Mouse (Mus musculus) heart, embryonic 10.5 days (tissue): Measurements from ENCODE around the gene Nsun4. TPM values are rescaled to one million over a fixed set of nuclear protein-coding genes. Genes with fewer than 3 reads are reported as not detected.

Experiments used
- DNase-seq: peaks from one replicate; pipeline ENCODE4 v3.0.0-alpha.2; 2017; ENCODE audit warnings: low spot score
- H3K27ac ChIP-seq: fragments of 300-500 bp; sonication (generic); 2 replicates; pipeline ENCODE4 v1.5.1; 2016; ENCODE audit warnings: mild to moderate bottlenecking
- H3K27me3 ChIP-seq: fragments of 300-500 bp; sonication (generic); 2 replicates; pipeline ENCODE4 v1.6.1; 2016; ENCODE audit warnings: mild to moderate bottlenecking; ENCODE audit not compliant: poor library complexity, insufficient read depth, severe bottlenecking
- H3K36me3 ChIP-seq: fragments of 300-500 bp; sonication (generic); 2 replicates; pipeline ENCODE4 v1.6.1; 2016; ENCODE audit warnings: mild to moderate bottlenecking, moderate library complexity
- H3K4me1 ChIP-seq: fragments of 300-500 bp; sonication (generic); 2 replicates; pipeline ENCODE4 v1.6.1; 2016; ENCODE audit warnings: mild to moderate bottlenecking
- H3K4me3 ChIP-seq: fragments of 300-500 bp; sonication (generic); 2 replicates; pipeline ENCODE4 v1.5.1; 2016; ENCODE audit warnings: mild to moderate bottlenecking, moderate library complexity
- H3K9me3 ChIP-seq: fragments of 300-500 bp; sonication (generic); 2 replicates; pipeline ENCODE4 v1.6.1; 2016; ENCODE audit warnings: mild to moderate bottlenecking, moderate library complexity
- WGBS: fragments of 180-500 bp; shearing (Covaris S2); methylation state at CpG from one replicate; pipeline ENCODE4 v1.1.7; 2016; 5-methylcytosine and 5-hydroxymethylcytosine counted together
- polyA plus RNA-seq: library from polyadenylated mRNA; unstranded; fragments of >200 nt; fragmentation: Nextera tagmentation; extraction: Ambion mirVana; gene quantifications from 2 replicates; pipeline ENCODE4 v1.2.1, GENCODE M21; 2016

The Nsun4 gene
- polyA plus RNA-seq, 1 experiment from 2014 or later, result 20.4 TPM

DNA sequence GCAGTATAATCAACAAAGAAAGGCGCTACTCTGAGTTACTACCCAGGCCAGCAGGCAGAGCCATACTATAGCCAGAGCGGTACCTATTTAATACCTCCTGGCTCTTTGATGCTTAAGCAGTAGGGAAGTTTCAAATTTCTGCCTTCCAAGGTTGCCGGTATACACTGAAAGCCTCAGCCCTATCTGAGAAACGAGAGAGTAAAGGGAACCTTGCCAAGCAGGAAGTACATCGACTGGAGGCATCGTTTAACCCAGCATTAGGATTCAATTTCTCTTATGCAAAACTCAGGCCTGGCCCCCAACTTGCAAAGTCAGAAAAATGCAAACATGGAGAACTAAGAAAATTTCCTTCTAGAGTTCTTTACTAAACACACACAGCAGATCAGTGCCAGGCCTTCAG is 16.4 kb upstream of the Nsun4 start:
- no peaks in the 10 kb centered on the region for H3K27me3 ChIP-seq
- no peak for DNase-seq
- H3K4me1 ChIP-seq, result peaks cover 18% of the 10 kb centered on the region; the same call in 1 of the 2 replicates
- no peak overlapping the region for H3K4me3 ChIP-seq
- no peak overlapping the region for H3K27ac ChIP-seq
- WGBS, result 86% methylated on average over 6 of the region's 6 CpGs
- no peaks in the 10 kb centered on the region for H3K9me3 ChIP-seq
- H3K36me3 ChIP-seq, result peaks cover 54% of the 10 kb centered on the region

DNA sequence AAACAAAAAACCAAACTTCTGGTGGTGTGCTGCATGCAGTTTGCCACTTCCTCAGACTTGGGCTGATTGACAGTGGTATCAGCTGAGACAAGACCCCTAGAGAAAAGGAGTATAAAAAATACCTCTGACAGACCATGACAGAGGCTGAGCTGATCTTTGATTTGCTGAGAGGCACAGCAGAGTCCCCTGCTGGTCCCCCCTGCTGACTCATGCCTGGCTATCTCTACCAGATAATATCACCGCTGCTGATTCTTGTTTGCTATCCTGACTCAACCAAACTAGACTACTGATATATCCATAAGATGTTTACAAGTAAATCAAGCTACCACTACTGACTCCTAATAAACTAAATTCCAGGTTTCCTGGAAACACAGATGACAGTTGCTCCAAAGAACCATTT is 10.2 kb upstream of the Nsun4 start:
- Histone ChIP-seq H3K27ac (no peak overlapping the region), H3K4me1 (no peaks in the 10 kb centered on the region), H3K36me3 (peaks cover 34% of the 10 kb centered on the region), H3K9me3 (no peaks in the 10 kb centered on the region), H3K4me3 (no peak overlapping the region), H3K27me3 (no peaks in the 10 kb centered on the region)
- 6% methylated on average over 1 of the region's 1 CpGs for WGBS
- DNase-seq, result no peak

- H3K4me3 ChIP-seq, result no peak overlapping the region
- no peaks in the 10 kb centered on the region for H3K36me3 ChIP-seq
- WGBS, result 72% methylated on average over 5 of the region's 5 CpGs
- no peaks in the 10 kb centered on the region for H3K4me1 ChIP-seq
- DNase-seq, result no peak
- H3K27me3 ChIP-seq, result no peaks in the 10 kb centered on the region
- no peak overlapping the region for H3K27ac ChIP-seq
- no peaks in the 10 kb centered on the region for H3K9me3 ChIP-seq
Observed at GRCm38 (mm10) chr4:116059012-116059726, 5.5 kb upstream of the Nsun4 start.

DNA sequence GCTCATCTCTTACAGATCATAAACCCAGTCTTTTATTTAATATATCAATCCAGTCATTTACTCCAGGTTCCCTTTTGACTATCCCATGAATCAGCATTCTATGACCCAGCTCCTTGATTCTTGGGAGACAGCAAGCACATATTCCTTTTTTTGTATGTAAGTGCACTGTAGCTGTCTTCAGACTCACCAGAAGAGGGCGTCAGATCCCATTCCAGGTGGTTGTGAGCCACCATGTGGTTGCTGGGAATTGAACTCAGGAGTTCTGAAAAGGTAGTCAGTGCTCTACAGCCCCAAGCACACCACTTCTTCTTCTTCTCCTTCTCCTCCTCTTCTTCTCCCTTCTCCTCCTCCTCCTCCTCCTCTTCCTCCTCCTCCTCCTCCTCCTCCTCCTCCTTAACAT is 3.9 kb upstream of the Nsun4 start:
- no peak for DNase-seq
- Histone ChIP-seq H3K9me3 (no peaks in the 10 kb centered on the region), H3K4me1 (peaks cover 10% of the 10 kb centered on the region), H3K4me3 (no peak overlapping the region), H3K27ac (no peak overlapping the region), H3K36me3 (no peaks in the 10 kb centered on the region), H3K27me3 (no peaks in the 10 kb centered on the region)
- WGBS, result 0% methylated on average over 1 of the region's 1 CpGs

GRCm38 (mm10) chr4:116052526-116053293 is 966 bp downstream of the Nsun4 start:
- WGBS, result 9% methylated on average over 22 of the region's 22 CpGs
- Histone ChIP-seq H3K9me3 (no peaks in the 10 kb centered on the region), H3K4me3 (peak overlapping the region; percentile 72), H3K36me3 (peaks cover 9% of the 10 kb centered on the region), H3K27ac (peak overlapping the region; percentile 90), H3K27me3 (no peaks in the 10 kb centered on the region), H3K4me1 (peaks cover 14% of the 10 kb centered on the region)
- DNase-seq, result peak; percentile 81

DNA sequence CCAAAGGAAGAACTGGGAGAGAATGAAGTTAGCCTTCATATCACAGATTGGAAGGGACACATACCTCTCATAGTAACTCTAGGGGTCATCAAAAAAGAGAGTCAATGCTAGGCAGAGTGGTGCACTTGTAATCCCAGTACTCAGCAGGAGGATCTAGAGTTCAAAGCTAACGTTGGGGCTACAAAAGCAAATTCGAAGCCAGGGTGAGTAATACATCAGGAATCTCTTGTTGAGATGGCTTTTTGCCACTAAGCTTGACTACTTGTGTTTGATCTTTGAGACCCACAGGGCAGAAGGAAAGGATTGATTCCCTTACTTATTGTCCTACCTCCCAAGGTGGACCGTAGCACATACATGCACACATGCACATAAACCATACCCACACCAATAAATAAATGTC is 4.5 kb downstream of the Nsun4 start:
- Histone ChIP-seq H3K27ac (no peak overlapping the region), H3K9me3 (no peaks in the 10 kb centered on the region), H3K4me1 (peaks cover 14% of the 10 kb centered on the region), H3K36me3 (peaks cover 19% of the 10 kb centered on the region), H3K27me3 (no peaks in the 10 kb centered on the region), H3K4me3 (no peak overlapping the region)
- no peak for DNase-seq
- 79% methylated on average over 3 of the region's 3 CpGs for whole genome bisulfite sequencing

DNA sequence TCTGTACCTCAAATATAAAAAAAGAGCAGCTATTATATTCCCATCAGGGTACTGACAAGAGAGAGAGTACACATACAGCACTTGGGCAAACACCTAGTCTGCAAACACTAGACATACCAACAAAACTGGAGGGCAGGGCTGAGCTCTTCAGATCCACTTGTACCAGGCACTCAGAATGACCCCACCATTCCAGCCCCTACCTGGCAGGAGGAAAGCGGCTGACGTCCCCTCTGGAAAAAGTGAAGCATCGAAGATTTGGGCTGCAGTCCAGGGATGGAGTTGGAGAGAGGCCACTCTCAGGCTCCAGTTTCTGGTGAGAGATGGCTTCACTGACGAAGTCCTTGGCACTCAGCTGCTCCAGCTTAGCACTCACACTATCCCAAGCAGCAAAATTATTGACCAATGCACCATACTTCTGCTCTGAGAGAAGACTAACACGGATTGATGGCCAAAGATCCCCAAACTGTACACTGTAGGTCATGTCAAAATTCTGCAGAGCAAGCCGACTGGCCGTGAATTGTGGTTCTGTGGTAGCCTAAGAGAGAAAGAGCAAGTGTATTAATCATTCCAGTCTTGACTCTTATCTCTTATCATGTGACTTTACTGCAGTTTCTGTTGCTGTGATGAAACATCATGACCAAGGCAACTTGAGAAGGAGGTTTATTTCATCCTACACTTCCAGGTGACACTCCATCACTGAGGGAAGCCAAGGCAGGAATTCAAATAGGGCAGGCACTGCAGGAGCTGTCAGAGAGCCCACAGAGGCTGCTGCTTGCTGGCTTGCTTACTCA is 5.4 kb downstream of the Nsun4 start:
- Histone ChIP-seq H3K4me3 (no peak overlapping the region), H3K27me3 (no peaks in the 10 kb centered on the region), H3K4me1 (peaks cover 11% of the 10 kb centered on the region), H3K36me3 (peaks cover 26% of the 10 kb centered on the region), H3K9me3 (no peaks in the 10 kb centered on the region), H3K27ac (no peak overlapping the region)
- no peak for DNase-seq
- WGBS, result 79% methylated on average over 7 of the region's 7 CpGs

- 86% methylated on average over 1 of the region's 1 CpGs for WGBS
- H3K36me3 ChIP-seq, result peaks cover 31% of the 10 kb centered on the region
- no peaks in the 10 kb centered on the region for H3K9me3 ChIP-seq
- no peak for DNase-seq
- H3K27me3 ChIP-seq, result no peaks in the 10 kb centered on the region
- no peak overlapping the region for H3K4me3 ChIP-seq
- H3K4me1 ChIP-seq, result peaks cover 5% of the 10 kb centered on the region
- H3K27ac ChIP-seq, result no peak overlapping the region
Observed at GRCm38 (mm10) chr4:116047681-116048080, 6.0 kb downstream of the Nsun4 start.

- WGBS, result 75% methylated on average over 2 of the region's 2 CpGs
Observed at GRCm38 (mm10) chr4:116046604-116047003, 7.1 kb downstream of the Nsun4 start.

GRCm38 (mm10) chr4:116042186-116042585 is 11.5 kb downstream of the Nsun4 start:
- Histone ChIP-seq H3K9me3 (no peaks in the 10 kb centered on the region), H3K4me3 (no peak overlapping the region), H3K27me3 (no peaks in the 10 kb centered on the region), H3K36me3 (peaks cover 44% of the 10 kb centered on the region), H3K27ac (no peak overlapping the region), H3K4me1 (no peaks in the 10 kb centered on the region)
- DNase-seq, result no peak
- WGBS, result 70% methylated on average over 3 of the region's 3 CpGs

More at GRCm38 (mm10) chr4:116046604-116047003, 7.1 kb downstream of the Nsun4 start:
- Histone ChIP-seq H3K27me3 (no peaks in the 10 kb centered on the region), H3K36me3 (peaks cover 40% of the 10 kb centered on the region), H3K27ac (no peak overlapping the region), H3K9me3 (no peaks in the 10 kb centered on the region), H3K4me3 (no peak overlapping the region), H3K4me1 (no peaks in the 10 kb centered on the region)
- no peak for DNase-seq

GRCm38 (mm10) chr4:116040466-116040865 is 13.2 kb downstream of the Nsun4 start:
- no peaks in the 10 kb centered on the region for H3K4me1 ChIP-seq
- peaks cover 52% of the 10 kb centered on the region for H3K36me3 ChIP-seq
- no peak for DNase-seq
- WGBS, result 88% methylated on average over 2 of the region's 2 CpGs
- H3K27me3 ChIP-seq, result no peaks in the 10 kb centered on the region
- H3K4me3 ChIP-seq, result no peak overlapping the region
- H3K9me3 ChIP-seq, result no peaks in the 10 kb centered on the region
- no peak overlapping the region for H3K27ac ChIP-seq

DNA sequence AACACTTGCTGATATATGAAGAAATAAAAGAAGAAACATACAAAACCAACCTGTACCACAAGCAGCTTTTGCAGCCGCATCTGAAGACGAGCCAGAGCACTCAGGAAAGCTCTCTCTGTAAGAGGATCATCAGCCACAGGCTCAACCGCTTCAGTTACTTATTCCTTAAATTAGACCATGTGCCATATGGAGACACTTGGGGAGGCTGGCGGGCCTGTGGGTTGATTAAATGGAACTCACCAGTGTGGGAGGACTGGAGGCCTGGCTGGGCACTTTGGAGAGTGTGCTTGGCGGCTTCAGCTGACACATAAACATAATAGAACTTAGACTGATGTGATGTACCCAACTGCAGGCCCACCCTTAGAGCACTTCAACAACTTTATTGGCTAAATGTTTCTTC is 20.3 kb downstream of the Nsun4 start:
- no peaks in the 10 kb centered on the region for H3K9me3 ChIP-seq
- H3K4me1 ChIP-seq, result no peaks in the 10 kb centered on the region
- no peak overlapping the region for H3K27ac ChIP-seq
- no peak for DNase-seq
- peaks cover 47% of the 10 kb centered on the region for H3K36me3 ChIP-seq
- WGBS, result 89% methylated on average over 5 of the region's 5 CpGs
- no peaks in the 10 kb centered on the region for H3K27me3 ChIP-seq
- no peak overlapping the region for H3K4me3 ChIP-seq

DNA sequence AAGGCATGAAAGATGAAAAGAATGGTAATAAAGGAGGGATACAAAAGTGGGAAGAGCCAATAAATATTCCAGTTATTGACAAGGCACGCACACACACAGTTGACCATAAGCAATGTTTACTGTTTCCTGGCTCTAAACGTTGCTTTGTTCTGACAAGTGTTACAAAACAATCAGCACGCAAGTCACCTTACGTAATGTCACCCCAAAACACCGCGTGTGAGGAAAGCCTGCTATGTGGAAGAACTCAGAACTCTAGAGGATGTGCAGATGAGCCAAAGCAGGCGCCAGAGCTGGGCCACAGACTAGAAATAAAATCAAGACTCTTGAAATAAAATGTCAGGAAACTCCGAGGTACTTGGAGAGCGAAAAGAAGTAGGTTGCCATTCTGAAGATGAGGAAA is 20.8 kb downstream of the Nsun4 start:
- Histone ChIP-seq H3K9me3 (no peaks in the 10 kb centered on the region), H3K27me3 (no peaks in the 10 kb centered on the region), H3K27ac (no peak overlapping the region), H3K4me3 (no peak overlapping the region), H3K36me3 (peaks cover 47% of the 10 kb centered on the region), H3K4me1 (no peaks in the 10 kb centered on the region)
- DNase-seq, result no peak
- WGBS, result 86% methylated on average over 9 of the region's 9 CpGs
